Mouse (Mus musculus): ENCODE results near the gene Myo1h. TPM values are rescaled to one million over a fixed set of nuclear protein-coding genes. Genes with fewer than 3 reads are reported as not detected.

Myo1h gene
- polyA plus RNA-seq, 1 experiment from 2014 or later = 0.42 TPM

GRCm38 (mm10) chr5:114412361-114412998 is 123.5 kb downstream of the Myo1h start:
- Histone ChIP-seq H3K27me3 (ENCODE audit: control insufficient read depth, insufficient read depth, low read length) (no peaks in the 10 kb centered on the region), H3K4me2 (ENCODE audit: low read depth) (no peak overlapping the region), H3K4me3 (ENCODE audit: low read depth, low read length) (no peak overlapping the region), H3K27ac (ENCODE audit: low read depth, low read length) (no peak overlapping the region), H3K9ac (ENCODE audit: low read length) (no peak overlapping the region), H3K4me1 (ENCODE audit: control insufficient read depth, insufficient read depth, low read length) (no peaks in the 10 kb centered on the region), H3K9me3 (ENCODE audit: control insufficient read depth, low read length) (no peaks in the 10 kb centered on the region), H3K36me3 (ENCODE audit: control insufficient read depth, insufficient read depth, low read length) (peaks cover 40% of the 10 kb centered on the region)
- no peak for DNase-seq (ENCODE audit: low spot score)
- no peak for ATAC-seq (ENCODE audit: insufficient read depth, low FRiP score, low TSS enrichment)
- 81% methylated on average over 23 of the region's 23 CpGs for WGBS

GRCm38 (mm10) chr5:114413067-114413735 is 124.2 kb downstream of the Myo1h start:
- Histone ChIP-seq H3K27ac (ENCODE audit: low read depth, low read length) (no peak overlapping the region), H3K36me3 (ENCODE audit: control insufficient read depth, insufficient read depth, low read length) (peaks cover 35% of the 10 kb centered on the region), H3K4me2 (ENCODE audit: low read depth) (no peak overlapping the region), H3K9me3 (ENCODE audit: control insufficient read depth, low read length) (no peaks in the 10 kb centered on the region), H3K9ac (ENCODE audit: low read length) (no peak overlapping the region), H3K4me3 (ENCODE audit: low read depth, low read length) (no peak overlapping the region), H3K4me1 (ENCODE audit: control insufficient read depth, insufficient read depth, low read length) (no peaks in the 10 kb centered on the region), H3K27me3 (ENCODE audit: control insufficient read depth, insufficient read depth, low read length) (no peaks in the 10 kb centered on the region)
- no peak for ATAC-seq (ENCODE audit: insufficient read depth, low FRiP score, low TSS enrichment)
- no peak for DNase-seq (ENCODE audit: low spot score)
- 82% methylated on average over 16 of the region's 16 CpGs for WGBS

Small RNA genes lying within 50 kb of the gene (microRNA-seq; reads per million reads assigned to microRNA genes)
- gene Mir7027 = not detected

Other genes starting within 250 kb of the Myo1h start
- gene Usp30, start 223.7 kb upstream of the Myo1h start, polyA plus RNA-seq (2014; fragmentation: Nextera tagmentation; extraction: Ambion mirVana) = 12.7 and 14.5 TPM in 2 replicates
- 27.3 and 32.9 TPM in 2 replicates for gene Svop, start 197.6 kb upstream of the Myo1h start, polyA plus RNA-seq (2014; fragmentation: Nextera tagmentation; extraction: Ambion mirVana)
- 12.8 and 13.1 TPM in 2 replicates for gene Alkbh2, start 160.9 kb upstream of the Myo1h start, polyA plus RNA-seq (2014; fragmentation: Nextera tagmentation; extraction: Ambion mirVana)
- gene Ung, start 158.8 kb upstream of the Myo1h start, polyA plus RNA-seq (2014; fragmentation: Nextera tagmentation; extraction: Ambion mirVana) = 26.6 and 28.0 TPM in 2 replicates
- gene Acacb, start 142.6 kb upstream of the Myo1h start, polyA plus RNA-seq (2014; fragmentation: Nextera tagmentation; extraction: Ambion mirVana) = 0.82 and 1.8 TPM in 2 replicates
- gene Foxn4, start 15.4 kb upstream of the Myo1h start, polyA plus RNA-seq (2014; fragmentation: Nextera tagmentation; extraction: Ambion mirVana) = 1.7 and 1.9 TPM in 2 replicates
- gene Kctd10, start 91.3 kb downstream of the Myo1h start, polyA plus RNA-seq (2014; fragmentation: Nextera tagmentation; extraction: Ambion mirVana) = 109 and 120 TPM in 2 replicates
- 57.5 and 60.5 TPM in 2 replicates for gene Ube3b, start 91.4 kb downstream of the Myo1h start, polyA plus RNA-seq (2014; fragmentation: Nextera tagmentation; extraction: Ambion mirVana)
- gene Mmab, start 154.9 kb downstream of the Myo1h start, polyA plus RNA-seq (2014; fragmentation: Nextera tagmentation; extraction: Ambion mirVana) = 25.1 and 29.2 TPM in 2 replicates
- gene Mvk, start 155.1 kb downstream of the Myo1h start, polyA plus RNA-seq (2014; fragmentation: Nextera tagmentation; extraction: Ambion mirVana) = 64.1 and 66.5 TPM in 2 replicates

Data from neural tube, embryonic 11.5 days (tissue).